Mouse (Mus musculus) embryonic stem cell, embryonic (primary cell): ENCODE measurements at regions not wholly inside any gene's neighbourhood (a gene's known extent, or its start where the extent isn't known, plus 50 kb on each side); places are given as distances from the start of the nearest gene placed in this dataset.

Source experiments
- CTCF ChIA-PET, 4 experiments: fragments of 300-600 bp in 2 of 4; fragments of 350-600 bp in 2 of 4; sonication (Branson Sonifier 250); formaldehyde crosslinking; loops; one replicate each; lab custom pipeline; 2022; ENCODE audit warnings: inconsistent platforms in 2 of 4; lab: Charles Lee
- POLR2A ChIA-PET, 4 experiments: fragments of 300-600 bp in 2 of 4; fragments of 350-600 bp in 2 of 4; sonication (Branson Sonifier 250); formaldehyde crosslinking; loops; one replicate each; lab custom pipeline; 2022; ENCODE audit warnings: antibody characterized with exemption in 4 of 4, inconsistent platforms in 1 of 4; lab: Charles Lee

DNA sequence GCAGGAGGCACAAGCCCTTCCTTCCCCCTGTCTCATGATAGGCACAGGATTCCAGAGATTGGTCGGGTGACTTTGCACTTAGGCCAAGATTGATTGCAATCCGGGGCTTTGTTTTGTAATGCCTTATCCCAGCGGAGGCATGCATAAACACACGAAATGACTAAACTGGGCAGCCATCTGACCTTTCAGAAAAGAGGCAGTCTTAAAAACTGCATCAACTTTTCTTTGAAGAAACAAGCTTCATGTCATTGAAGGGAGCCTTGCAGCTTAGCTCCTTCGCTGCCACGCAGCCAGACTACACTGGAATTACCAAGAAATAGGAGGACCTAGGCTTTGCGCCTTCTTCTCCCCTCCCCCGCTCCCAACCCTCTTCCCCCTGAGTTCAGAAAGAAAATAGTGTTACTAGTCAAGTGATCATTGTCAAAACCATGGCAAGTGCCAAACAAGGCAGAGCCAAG, 67.7 kb upstream of the BC052040 start:
- ChIA-PET CTCF (no interaction called here), POLR2A (interaction anchor here in 1 of 4 experiments (0.5 kb wide), 1 partner anchor 559 kb away, joined by 4 read pairs; no protein-coding TSS in a partner anchor)

DNA sequence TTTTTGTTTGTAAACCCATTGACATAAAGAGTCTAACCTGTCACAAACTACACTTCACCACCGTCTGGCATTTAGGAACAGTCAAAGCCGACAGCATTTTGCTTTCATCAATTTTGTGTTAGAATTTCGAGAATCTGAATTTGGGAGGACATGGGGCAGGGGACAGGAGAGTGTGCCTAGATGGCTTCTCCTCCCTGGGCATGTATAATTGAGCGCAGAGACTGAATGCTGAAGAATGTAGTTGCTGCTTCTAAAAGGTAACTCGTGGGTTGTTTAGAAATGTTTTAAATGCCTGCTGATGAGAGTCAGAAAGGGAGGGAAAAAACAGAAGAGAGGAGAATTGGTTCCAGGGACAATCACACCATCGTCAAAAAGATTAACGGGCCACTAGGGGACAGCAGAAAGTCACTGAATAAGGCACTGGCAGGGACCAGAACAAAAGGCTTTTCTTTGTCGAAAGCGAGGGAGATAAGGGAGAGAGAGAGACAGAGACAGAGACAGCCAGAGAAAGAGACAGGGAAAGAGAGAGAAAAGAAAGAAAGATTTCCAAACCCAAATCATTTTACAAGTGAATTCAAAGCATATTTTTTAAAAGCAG, 66.6 kb upstream of the BC052040 start:
- POLR2A ChIA-PET, result no interaction called here
- CTCF ChIA-PET, result interaction anchor here in 1 of 4 experiments (0.6 kb wide), 1 partner anchor 513 kb away, joined by 3 read pairs; no protein-coding TSS in a partner anchor

DNA sequence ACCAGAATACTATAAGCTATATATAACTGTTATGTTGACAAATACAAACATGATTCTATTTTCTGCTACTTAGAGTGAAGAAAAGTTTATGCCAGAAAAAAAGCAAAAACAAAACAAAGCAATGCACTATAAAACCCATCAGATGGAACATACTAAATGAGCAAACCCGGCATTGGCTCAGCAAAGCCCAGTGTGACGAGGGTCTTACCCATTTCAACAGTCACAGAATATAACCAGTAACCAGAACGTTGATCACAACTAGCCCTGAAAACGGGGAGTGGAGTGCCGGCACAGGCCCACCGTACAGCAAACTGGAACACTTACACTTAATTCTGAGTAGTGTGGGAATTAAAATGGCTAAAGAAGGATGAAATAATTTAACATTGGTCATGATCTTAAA, 66.0 kb upstream of the BC052040 start:
- ChIA-PET CTCF (interaction anchor here in 1 of 4 experiments (0.6 kb wide), 1 partner anchor 512 kb away, joined by 3 read pairs; no protein-coding TSS in a partner anchor), POLR2A (no interaction called here)

DNA sequence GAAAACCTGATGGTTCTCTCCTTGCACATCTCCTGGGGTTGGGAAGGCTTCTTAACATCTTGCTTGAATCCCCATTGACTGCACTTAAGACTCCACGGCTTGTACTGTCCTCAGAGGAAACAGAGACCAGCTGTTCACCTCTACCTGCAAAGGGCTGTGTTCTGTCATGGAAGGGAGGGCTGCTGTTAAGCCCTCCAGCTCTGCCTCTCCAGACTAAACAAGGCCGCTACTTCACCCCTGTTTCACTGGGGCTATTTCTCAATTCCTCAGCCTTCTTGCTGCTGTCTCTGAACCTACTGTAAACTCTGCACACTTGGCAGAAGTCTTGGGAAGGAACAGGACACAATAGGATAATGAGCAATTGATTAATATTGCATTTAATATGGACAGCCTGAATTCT, 64.7 kb upstream of the BC052040 start:
- CTCF ChIA-PET, result no interaction called here

DNA sequence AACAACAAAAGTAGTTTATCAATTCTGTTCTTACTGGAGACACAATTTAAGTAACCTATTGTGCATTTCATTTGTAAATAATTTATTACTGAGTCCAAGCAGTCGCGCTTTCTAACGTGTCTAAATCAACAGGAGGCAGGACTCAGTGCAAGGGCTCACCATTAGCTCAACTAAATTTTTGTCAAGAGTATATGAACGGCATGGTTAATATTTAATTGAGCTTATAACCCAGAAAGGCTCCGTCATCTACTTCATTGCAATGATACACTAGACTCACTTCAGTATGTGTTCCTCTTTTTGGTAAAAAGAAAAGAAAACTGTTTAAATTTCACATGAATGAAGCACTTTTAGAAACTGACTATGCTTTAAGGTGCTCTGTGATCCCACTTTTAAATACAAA, 61.5 kb upstream of the BC052040 start:
- ChIA-PET CTCF (no interaction called here), POLR2A (no interaction called here)

More for the DNA sequence above, 64.7 kb upstream of the BC052040 start:
- POLR2A ChIA-PET, result interaction anchor here in 1 of 4 experiments (0.7 kb wide), 1 partner anchor 132 kb away, joined by 3 read pairs; no protein-coding TSS in a partner anchor

DNA sequence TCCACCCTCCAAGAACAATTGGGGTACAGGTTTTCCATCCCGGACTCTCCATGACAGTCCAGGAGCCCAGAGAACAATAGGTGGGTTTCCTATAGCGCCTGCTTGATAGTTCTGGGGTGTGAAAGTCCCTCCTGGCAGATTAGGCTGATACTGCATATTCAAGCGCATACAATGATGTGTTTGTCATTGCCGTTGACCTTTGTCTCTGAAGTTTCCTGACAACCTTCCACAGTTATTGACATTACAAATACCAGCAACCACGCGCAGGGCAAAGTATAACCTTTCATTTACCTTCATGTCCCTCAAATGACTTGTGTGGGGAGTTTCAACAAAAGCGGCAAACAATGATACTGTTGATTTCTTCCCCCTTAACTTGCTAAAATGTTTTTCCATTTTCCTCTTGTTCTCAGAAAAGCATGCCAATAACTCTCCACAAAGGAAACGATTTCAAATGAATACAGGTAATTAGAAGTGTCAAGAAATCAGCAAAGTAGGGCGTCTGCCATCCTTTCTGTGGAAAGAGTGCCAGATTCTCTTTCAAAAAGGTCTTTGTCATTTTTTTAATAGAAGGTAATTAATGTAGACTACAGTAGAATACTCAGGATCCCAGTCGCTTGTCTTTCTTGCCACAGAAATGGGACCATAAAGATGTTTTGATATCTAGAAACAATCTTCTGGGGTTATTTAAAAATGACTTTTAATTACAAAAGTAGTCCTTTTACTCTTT, 60.9 kb upstream of the BC052040 start:
- ChIA-PET CTCF (no interaction called here), POLR2A (no interaction called here)

DNA sequence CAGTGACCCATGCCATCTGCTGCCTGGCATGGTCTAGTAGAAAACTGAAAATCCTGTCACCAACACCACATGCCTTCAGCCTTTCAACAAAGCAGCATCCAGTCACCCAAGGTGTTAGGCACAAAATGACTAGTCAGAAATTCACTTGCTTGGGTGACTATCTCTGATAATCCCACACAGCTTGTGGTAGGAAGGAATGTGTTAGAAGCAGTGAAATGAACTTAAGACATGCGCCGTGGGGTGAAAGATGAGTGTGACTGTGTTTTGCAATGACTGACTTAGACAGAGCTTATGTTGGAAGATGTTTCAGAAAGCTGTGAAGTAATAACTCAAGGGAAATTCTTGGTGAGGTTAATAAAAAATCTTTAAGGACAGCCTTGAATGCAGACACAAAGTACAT, 51.6 kb upstream of the BC052040 start:
- ChIA-PET POLR2A (no interaction called here), CTCF (interaction anchor here in 1 of 4 experiments (0.6 kb wide), 1 partner anchor 124 kb away, joined by 3 read pairs; no protein-coding TSS in a partner anchor)
